In genomic region chr1:54867226-54867625, GRCm38 (mm10) we compare ENCODE assay signal across 12 mouse cellular contexts. TPM values are rescaled to one million over a fixed set of nuclear protein-coding genes. Genes with fewer than 3 reads are reported as not detected.
DNase-seq lines count a peak whose midpoint lies in the region; ATAC-seq lines count a peak whose summit lies in the region.
"Had no signal": no experiment of that assay in that cellular context is flagged by ENCODE, and none has a peak within 500 bp of the region (broad histone marks: within the 10 kb centered on the region; RNA-seq: fewer than 3 reads in every experiment).

No protein-coding gene starts in this region.

- ATAC-seq in heart, embryonic 13.5 days (ENCODE audit: extremely low read depth, insufficient number of reproducible peaks, low FRiP score, low TSS enrichment), result no peak
- ATAC-seq in lung, embryonic 15.5 days (ENCODE audit: borderline replicate concordance, extremely low read depth, low FRiP score, low TSS enrichment), result no peak
- ATAC-seq in embryonic facial prominence, embryonic 15.5 days (ENCODE audit: insufficient number of reproducible peaks, low FRiP score, low TSS enrichment, low read depth), result no peak
- no peak for ATAC-seq in limb, embryonic 13.5 days (ENCODE audit: low FRiP score, low read depth)
- ATAC-seq: intestine, postnatal 0 days had no signal

- H3K4me2 ChIP-seq in heart, embryonic 13.5 days, result 0 out of 2 replicates have a peak overlapping the region, but pooled peaks have one; percentile 1
- no peak overlapping the region for H3K4me2 ChIP-seq in lung, embryonic 15.5 days
- no peak overlapping the region for H3K4me2 ChIP-seq in embryonic facial prominence, embryonic 15.5 days (replicated peaks)
- no peak overlapping the region for H3K4me2 ChIP-seq in limb, embryonic 13.5 days (replicated peaks)
- H3K4me2 ChIP-seq: liver, embryonic 11.5 days had no signal

- H3K4me1 ChIP-seq in heart, embryonic 13.5 days, result peaks cover 35% of the 10 kb centered on the region
- peaks cover 33% of the 10 kb centered on the region for H3K4me1 ChIP-seq in lung, embryonic 15.5 days
- H3K4me1 ChIP-seq in embryonic facial prominence, embryonic 15.5 days, result peaks cover 28% of the 10 kb centered on the region
- peaks cover 52% of the 10 kb centered on the region for H3K4me1 ChIP-seq in limb, embryonic 13.5 days

- H3K27ac ChIP-seq in heart, embryonic 13.5 days (replicated peaks), result peak overlapping the region; percentile 44
- peak overlapping the region; percentile 56 for H3K27ac ChIP-seq in lung, embryonic 15.5 days
- H3K27ac ChIP-seq in embryonic facial prominence, embryonic 15.5 days (replicated peaks), result 0 out of 2 replicates have a peak overlapping the region, but pooled peaks have one; percentile 29
- peak overlapping the region; percentile 1; the same call in 1 of the 2 replicates for H3K27ac ChIP-seq in limb, embryonic 13.5 days

- DNase-seq in heart, adult 9 months (ENCODE audit: low spot score in 2 of 2), result no peak
- DNase-seq in lung, postnatal 10 days, result no peak
- no peak for DNase-seq in thymus, postnatal 10 days (ENCODE audit: low spot score in 2 of 2)
- no peak for DNase-seq in left cerebral cortex, adult 18-20 months (ENCODE audit: low spot score in 2 of 2)
- DNase-seq: cerebellum, adult 18-20 months; layer of hippocampus, postnatal 36 days had no signal

- no peaks in the 10 kb centered on the region for H3K27me3 ChIP-seq in heart, embryonic 13.5 days (replicated peaks)
- no peaks in the 10 kb centered on the region for H3K27me3 ChIP-seq in lung, embryonic 15.5 days
- no peaks in the 10 kb centered on the region for H3K27me3 ChIP-seq in embryonic facial prominence, embryonic 15.5 days
- no peaks in the 10 kb centered on the region for H3K27me3 ChIP-seq in limb, embryonic 13.5 days

- WGBS in heart, embryonic 13.5 days, result 51% methylated on average over 4 of the region's 4 CpGs
- WGBS in lung, embryonic 15.5 days, result 26% methylated on average over 4 of the region's 4 CpGs
- WGBS in embryonic facial prominence, embryonic 15.5 days, result 45% methylated on average over 4 of the region's 4 CpGs
- 58% methylated on average over 4 of the region's 4 CpGs for WGBS in limb, embryonic 13.5 days

- H3K9me3 ChIP-seq in heart, embryonic 13.5 days, result no peaks in the 10 kb centered on the region; the same call in 1 of the 2 replicates
- H3K9me3 ChIP-seq in lung, embryonic 15.5 days, result no peaks in the 10 kb centered on the region
- no peaks in the 10 kb centered on the region for H3K9me3 ChIP-seq in embryonic facial prominence, embryonic 15.5 days (replicated peaks)
- H3K9me3 ChIP-seq in limb, embryonic 13.5 days, result no peaks in the 10 kb centered on the region

- no peak overlapping the region for H3K9ac ChIP-seq in heart, embryonic 13.5 days
- H3K9ac ChIP-seq in lung, embryonic 15.5 days, result no peak overlapping the region
- H3K9ac ChIP-seq in embryonic facial prominence, embryonic 15.5 days, result no peak overlapping the region
- no peak overlapping the region for H3K9ac ChIP-seq in limb, embryonic 13.5 days

- H3K36me3 ChIP-seq in heart, embryonic 13.5 days, result no peaks in the 10 kb centered on the region
- 0 out of 2 replicates have a peak, but pooled peaks cover 2% of the 10 kb centered on the region for H3K36me3 ChIP-seq in lung, embryonic 15.5 days
- no peaks in the 10 kb centered on the region for H3K36me3 ChIP-seq in embryonic facial prominence, embryonic 15.5 days
- H3K36me3 ChIP-seq in limb, embryonic 13.5 days, result no peaks in the 10 kb centered on the region

- H3K4me3 ChIP-seq in heart, embryonic 13.5 days, result no peak overlapping the region
- no peak overlapping the region for H3K4me3 ChIP-seq in lung, embryonic 15.5 days
- H3K4me3 ChIP-seq in embryonic facial prominence, embryonic 15.5 days (replicated peaks), result no peak overlapping the region
- no peak overlapping the region for H3K4me3 ChIP-seq in limb, embryonic 13.5 days

RNA-seq across cellular contexts. Expression of gene Ankrd44, which starts 59.0 kb away (rescaled TPM):
- 5.9 and 6.3 TPM in 2 replicates for polyA plus RNA-seq in heart, embryonic 13.5 days (2015; fragmentation: Nextera tagmentation; extraction: Ambion mirVana)
- polyA plus RNA-seq in lung, embryonic 15.5 days (2015; fragmentation: Nextera tagmentation; extraction: Ambion mirVana), result 16.6 and 18.0 TPM in 2 replicates
- 22.9 and 23.1 TPM in 2 replicates for polyA plus RNA-seq in embryonic facial prominence, embryonic 15.5 days (2015; fragmentation: Nextera tagmentation; extraction: Ambion mirVana)
- polyA plus RNA-seq in limb, embryonic 13.5 days (2015; fragmentation: Nextera tagmentation; extraction: Ambion mirVana), result 20.3 and 23.0 TPM in 2 replicates
- 10 to 100 TPM; 21.9 to 23.0 TPM for total RNA-seq in left cerebral cortex, adult 18-20 months (2021)

Comparison
In these comparisons a context has a peak if more than half of its experiments do, and no peak if none do; other contexts are left out.
1. H3K27ac ChIP-seq: peak in every context shown above with its lines; median percentile 56 in lung, embryonic 15.5 days; 44 in heart, embryonic 13.5 days; 29 in embryonic facial prominence, embryonic 15.5 days; 1 in limb, embryonic 13.5 days.